In genomic region chr7:101833352-101833751, GRCm38 (mm10) we compare ENCODE assay signal across 1 mouse cellular context.
TF ChIP-seq lines count a peak whose summit lies in the region.

No protein-coding gene starts in this region.

TF ChIP-seq in myocyte, 11 proteins besides CTCF, POLR2A, EP300 and RAD21:
- TF ChIP-seq MYOD1 (IDR thresholded peaks at IDR 0.05; ENCODE audit: control insufficient read depth in 1 of 3, insufficient read length in 2 of 3, low read depth in 2 of 3) (peak in 1 of 3 experiments; percentile 7), TCF3 (IDR thresholded peaks at IDR 0.05; ENCODE audit: insufficient read length, low read depth) (no peak), REST (IDR thresholded peaks at IDR 0.05; ENCODE audit: insufficient read depth, insufficient read length) (no peak)
TF ChIP-seq in myocyte: peak in this region for 1.
